Mouse (Mus musculus) ovary, postnatal 36 days (tissue): ENCODE results near the gene Clec9a.
A peak's percentile ranks its signal among the peaks of the same experiment; 100 is the strongest.

ENCODE experiments used
- DNase-seq: peaks from one replicate; pipeline ENCODE4 v3.0.0; 2022; ENCODE audit warnings: low spot score, mixed read lengths

Gene Clec9a

DNA sequence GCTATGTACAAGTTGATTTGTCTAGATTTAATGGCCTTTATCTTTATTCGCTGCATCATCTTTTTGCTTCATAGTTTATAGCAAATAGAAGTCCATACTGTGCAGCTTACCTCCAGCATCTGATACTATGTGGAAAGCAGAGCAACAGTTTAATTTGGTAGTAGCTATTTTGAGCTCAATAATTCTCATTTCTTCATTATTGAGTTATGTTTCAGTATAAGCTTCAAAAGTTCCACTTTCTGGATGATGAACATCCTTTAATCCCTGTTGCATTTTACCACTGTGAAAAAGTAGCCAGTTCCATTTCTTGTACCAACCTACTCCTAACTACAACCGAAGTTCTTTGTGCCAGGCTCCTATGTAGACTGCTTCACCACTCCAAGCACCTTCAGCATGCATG lies at the start of gene Clec9a:
Clec9a (plus strand) TSS at position 301 of the 400 bp plus-strand sequence.
- no peak for DNase-seq

- no peak for DNase-seq
These were observed 49.1 kb upstream of the Clec9a start for GRCm38 (mm10) chr6:129359515-129359914.

DNA sequence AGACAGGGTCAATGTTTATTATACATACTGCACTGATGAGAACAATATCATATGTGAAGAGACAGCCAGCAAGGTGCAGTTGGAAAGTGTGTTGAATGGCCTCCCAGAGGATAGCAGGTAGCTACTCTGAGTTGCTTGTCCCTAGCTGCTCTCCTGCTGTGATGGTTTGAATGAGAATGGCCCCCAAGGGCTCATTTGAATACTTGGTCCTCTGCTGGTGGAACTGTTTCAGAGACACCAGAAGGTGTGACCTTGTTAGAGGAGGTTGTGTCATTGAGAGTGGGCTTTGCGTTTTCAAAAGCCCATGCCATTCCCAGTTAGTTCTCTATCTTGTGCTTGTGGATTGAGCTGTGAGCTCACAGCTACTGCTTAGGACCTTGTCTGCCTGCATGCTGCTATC lies 44.7 kb upstream of the Clec9a start:
- DNase-seq = no peak

DNA sequence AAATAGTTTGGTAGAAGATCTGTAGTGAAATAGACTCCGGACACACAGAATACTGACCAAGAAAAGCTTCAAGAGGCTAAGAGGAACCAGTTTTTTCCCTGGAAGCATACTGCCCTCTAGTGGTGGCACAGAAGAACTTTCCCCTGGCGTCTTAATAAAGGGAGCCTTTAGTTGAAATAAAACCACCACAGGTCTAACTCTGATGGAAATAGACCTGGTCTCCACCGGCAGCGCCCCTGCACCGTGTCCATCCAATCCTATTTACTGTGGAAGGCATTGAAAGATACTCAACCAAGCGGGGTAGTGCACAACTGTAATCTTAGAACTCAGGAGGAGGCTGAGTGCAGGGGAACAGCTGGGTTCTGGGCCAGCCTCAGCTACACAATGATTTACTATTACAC lies 42.7 kb upstream of the Clec9a start:
- DNase-seq = no peak

DNA sequence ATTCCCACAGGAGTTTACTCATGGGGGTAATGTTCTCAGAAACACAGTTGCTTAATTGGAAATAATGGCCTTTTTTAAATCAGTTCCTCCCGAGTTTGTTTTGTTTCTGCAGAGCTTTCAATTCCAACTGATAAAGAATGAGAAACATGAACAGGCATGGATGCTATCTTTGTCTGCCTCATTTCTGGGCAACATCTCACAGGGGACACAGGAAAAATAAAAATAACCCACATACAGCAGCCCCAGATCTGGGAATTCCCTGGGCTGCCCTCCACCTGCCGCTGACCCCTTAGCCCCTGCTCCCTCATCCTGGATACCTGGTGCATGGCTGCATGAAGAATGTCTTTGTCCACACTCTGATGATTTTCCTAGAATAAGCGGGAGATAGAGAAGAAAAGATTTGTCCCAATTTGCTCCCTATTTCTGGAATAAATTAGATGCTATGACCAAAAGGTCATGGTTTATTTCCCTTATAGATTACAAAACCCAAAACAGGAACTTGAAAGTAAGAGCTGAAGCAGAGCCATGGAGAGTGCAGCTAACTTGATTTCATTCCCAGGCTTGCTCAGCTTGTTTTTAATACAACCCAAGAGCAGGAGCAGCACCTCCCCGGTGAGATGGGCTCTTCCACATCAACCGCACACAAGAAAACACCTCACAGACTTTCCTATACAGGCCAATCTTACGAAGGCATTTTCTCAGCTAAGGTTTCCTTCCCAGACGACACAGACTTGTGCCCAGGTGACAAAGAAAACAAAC lies 39.1 kb upstream of the Clec9a start:
- DNase-seq = no peak

GRCm38 (mm10) chr6:129374937-129375471 lies 33.7 kb upstream of the Clec9a start:
- DNase-seq = no peak

GRCm38 (mm10) chr6:129380454-129380853 lies 28.2 kb upstream of the Clec9a start:
- no peak for DNase-seq

GRCm38 (mm10) chr6:129381736-129382135 lies 26.9 kb upstream of the Clec9a start:
- no peak for DNase-seq

DNA sequence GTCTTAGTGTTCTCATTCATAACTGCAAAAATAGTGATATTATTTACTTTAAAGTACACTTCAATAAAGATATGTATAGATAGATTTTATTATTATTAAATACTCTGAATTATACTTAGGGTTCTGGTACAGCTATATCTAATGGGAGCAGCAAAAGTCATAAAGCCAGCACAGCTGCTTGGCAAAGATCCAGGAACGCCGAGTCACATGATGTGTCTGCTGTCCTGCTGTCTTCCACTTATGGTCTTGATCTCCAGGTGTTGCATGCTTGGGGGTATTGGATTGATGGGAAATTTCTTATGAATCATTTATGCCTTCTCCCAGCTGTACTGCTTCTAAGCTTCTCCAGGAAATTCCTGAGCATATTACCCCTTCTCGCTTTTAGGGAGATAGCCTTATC lies 25.2 kb upstream of the Clec9a start:
- DNase-seq = no peak

DNA sequence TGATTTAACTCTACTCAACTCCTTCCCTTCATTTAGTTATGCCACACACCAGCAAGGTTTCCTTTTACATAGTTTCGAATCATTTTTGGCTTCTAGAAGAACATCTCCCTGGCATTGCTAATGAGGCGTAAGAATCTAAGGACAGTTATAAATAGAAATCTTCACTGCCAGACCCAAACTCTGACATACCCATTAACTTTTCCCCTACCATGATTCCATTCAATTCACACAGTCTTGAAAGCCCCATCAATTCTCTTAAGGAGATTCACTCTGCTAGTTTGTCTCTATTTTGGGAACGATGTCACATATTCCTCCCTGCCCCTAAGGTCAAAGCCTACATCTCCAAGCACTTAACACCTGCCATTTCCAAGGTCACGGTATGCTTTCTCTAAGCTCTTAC lies 23.7 kb upstream of the Clec9a start:
- DNase-seq = no peak

DNA sequence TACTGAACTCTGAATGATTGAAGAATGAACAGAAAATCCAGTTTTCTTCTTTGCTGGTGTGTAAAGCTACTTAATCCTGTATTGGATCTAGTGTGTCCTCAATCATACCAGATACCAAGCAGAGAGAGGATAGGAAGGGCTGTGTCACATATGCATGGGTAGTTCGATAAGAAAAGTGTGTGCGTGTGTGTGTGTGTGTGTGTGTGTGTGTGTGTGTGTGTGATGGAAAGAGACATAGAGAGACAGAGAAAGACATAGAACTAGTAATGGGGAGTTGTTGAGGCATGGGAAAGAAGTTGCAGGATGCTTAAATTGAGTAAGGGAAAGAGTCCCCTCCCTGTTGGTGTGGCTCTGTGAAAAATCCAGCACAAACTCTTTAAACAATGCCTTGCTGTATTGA lies 22.9 kb upstream of the Clec9a start, which contains the start of gene Clec12b:
Clec12b (minus strand) TSS at position 101 of the 400 bp plus-strand sequence.
- DNase-seq = no peak

GRCm38 (mm10) chr6:129393087-129393720 lies 15.5 kb upstream of the Clec9a start:
- DNase-seq = no peak

- no peak for DNase-seq
These were observed 14.9 kb upstream of the Clec9a start for GRCm38 (mm10) chr6:129393732-129394131.

GRCm38 (mm10) chr6:129396997-129397396 lies 11.7 kb upstream of the Clec9a start, which contains the start of gene Clec1b:
Gene Clec1b, plus strand, starts transcription at chr6:129397297.
- DNase-seq = no peak

DNA sequence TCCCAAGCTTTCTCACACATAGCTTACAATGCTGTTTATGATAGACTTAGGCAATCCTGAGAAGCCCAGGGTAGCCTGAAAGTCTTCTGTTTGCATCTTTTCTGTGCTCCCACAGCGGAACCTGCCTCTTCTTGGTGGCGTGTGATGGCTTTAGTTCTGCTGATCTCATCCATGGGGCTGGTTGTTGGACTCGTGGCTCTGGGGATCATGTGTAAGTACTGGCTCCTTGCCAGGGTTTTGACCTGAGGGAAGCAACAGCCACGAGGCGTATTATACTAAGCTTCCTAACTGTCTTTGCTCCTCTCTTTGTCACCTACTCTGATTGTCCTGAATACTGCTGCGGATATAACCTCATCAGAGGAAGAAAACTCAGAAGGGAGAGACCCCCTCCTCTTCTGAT lies 8.7 kb upstream of the Clec9a start:
- no peak for DNase-seq

DNA sequence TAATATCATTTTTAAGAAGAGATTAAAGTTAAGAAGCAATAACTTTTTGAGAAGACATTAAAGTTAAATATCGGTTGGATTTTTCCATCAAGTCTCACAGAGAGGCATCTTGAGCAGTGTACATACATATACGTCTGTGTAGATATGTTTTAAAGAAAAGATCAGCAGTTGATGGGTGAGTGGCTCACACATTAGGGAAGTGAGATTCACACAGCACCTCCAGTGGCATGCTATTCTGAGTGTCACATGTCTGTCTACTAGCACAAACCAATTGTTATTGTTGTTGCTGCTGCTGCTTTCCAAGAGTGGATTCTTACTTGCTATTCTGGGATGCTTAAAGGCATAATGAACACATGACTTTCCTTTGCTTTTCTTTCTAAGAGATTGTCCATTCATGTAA lies 6.3 kb upstream of the Clec9a start:
- DNase-seq = no peak

DNA sequence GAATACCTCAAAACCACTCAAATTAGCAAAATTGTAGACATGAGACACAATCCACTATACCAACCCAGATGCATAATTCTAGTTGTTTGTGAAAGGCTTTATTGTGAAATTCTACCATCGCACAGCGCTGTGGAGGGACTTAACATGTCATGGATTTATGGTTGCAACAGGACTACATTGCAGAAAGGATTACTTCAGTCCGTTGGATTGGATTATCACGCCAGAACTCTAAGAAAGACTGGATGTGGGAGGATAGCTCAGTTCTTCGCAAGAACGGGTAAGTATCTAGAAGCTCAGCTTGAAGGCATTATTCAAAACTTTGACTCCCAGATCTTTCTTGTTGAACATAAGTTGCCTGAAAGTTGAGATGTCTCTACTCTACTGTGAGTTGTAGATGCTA lies 5.3 kb upstream of the Clec9a start:
- no peak for DNase-seq

DNA sequence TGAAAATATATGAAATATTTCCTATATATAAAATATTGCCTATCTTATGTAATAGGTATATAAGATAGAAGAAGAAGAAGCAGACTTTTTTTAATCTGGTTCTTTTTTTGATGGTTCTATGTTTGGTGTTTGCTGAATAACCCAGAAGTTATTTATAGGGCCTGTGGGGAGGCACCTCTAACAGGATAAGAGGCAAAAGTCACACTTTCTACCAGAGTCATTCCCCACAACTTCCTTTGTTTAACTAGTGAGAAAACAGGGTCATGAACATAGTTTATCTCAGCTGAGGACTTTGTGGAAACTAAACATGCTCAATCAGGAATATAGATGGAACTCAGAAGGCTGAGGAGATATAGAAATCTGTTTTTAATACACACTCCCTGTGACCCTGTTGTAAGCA lies 2.7 kb upstream of the Clec9a start:
- DNase-seq = no peak

DNA sequence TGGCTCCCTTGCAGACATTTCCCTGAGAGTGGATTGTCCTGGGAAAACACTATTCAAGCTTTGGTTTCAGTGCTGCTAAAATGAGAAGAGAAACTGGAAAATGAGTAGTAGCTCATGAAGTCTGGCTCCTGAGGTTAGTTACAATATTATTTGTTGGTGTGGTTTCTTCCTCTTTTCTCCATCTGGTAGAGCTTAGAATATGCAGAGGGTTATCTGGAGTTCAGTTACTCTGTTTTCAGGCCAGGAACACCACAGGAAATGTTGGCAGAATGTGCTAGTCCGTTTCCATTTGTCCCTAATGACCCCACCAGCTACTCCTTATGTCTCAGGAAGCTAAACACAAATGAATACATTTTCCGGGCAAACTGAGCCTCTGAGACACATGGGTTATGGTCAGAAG lies 1.3 kb upstream of the Clec9a start:
- DNase-seq = no peak

DNA sequence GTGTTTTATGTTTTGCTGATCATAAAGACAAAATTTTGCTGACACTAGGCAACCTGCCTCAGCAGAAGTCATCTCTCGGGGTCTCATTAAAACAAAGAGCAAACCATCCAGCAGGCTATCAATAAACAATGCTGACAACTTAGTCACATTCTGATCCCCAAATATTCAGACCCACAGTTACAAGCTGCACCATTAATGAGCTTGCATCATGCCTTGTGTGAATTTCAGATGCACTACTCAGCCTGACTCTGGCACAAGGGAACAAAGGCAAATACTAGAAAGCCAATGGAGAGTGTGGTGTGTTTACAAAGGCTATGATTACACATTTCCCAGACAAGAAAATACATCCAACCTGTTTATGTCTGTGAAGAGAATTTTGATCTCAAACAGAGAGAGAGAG lies 5.5 kb downstream of the Clec9a start:
- DNase-seq = no peak

- no peak for DNase-seq
These were observed 13.6 kb downstream of the Clec9a start for GRCm38 (mm10) chr6:129422311-129422710.

- peak; percentile 25 for DNase-seq
These were observed 14.5 kb downstream of the Clec9a start for GRCm38 (mm10) chr6:129423040-129423733.

DNA sequence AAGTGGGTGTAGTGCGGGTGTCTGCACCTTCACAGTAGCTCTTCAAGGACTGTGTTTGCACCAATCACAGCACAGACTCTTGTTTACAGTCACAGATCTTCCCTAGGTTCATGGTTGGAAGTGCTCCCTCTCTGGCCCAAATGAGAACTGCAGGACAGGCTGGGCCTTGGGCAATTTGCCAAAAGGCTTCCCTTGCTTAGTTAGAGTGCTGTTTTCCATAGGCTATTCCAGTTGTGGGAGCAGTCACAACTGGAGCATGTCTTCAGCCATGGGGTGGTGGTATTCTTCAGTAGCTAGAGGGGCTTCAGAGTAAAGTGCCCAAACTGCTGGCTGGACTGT lies 15.0 kb downstream of the Clec9a start:
- peak; percentile 84 for DNase-seq
